Mouse (Mus musculus) hindbrain, embryonic 12.5 days (tissue): Measurements from ENCODE around the gene Lactb. TPM values are rescaled to one million over a fixed set of nuclear protein-coding genes. Genes with fewer than 3 reads are reported as not detected.

Experiments used
- ATAC-seq: fragments of 200-750 bp; cut with Nextera tagmentation; 2 replicates; pipeline ENCODE4 v1.8.0; 2017; ENCODE audit warnings: moderate TSS enrichment; ENCODE audit not compliant: low FRiP score
- H3K27ac ChIP-seq: fragments of 300-500 bp; sonication (generic); 2 replicates; pipeline ENCODE4 v1.5.1; 2016; ENCODE audit warnings: mild to moderate bottlenecking
- H3K27me3 ChIP-seq: fragments of 300-500 bp; sonication (generic); 2 replicates; pipeline ENCODE4 v1.6.1; 2016; ENCODE audit warnings: mild to moderate bottlenecking
- H3K36me3 ChIP-seq: fragments of 300-500 bp; sonication (generic); 2 replicates; pipeline ENCODE4 v1.6.1; 2016; ENCODE audit warnings: mild to moderate bottlenecking
- H3K4me1 ChIP-seq: fragments of 300-500 bp; sonication (generic); 2 replicates; pipeline ENCODE4 v1.6.1; 2016
- H3K4me2 ChIP-seq: fragments of 300-500 bp; sonication (generic); replicated peaks from 2 replicates; pipeline ENCODE4 v1.6.1; 2016; ENCODE audit warnings: mild to moderate bottlenecking
- H3K4me3 ChIP-seq: fragments of 300-500 bp; sonication (generic); 2 replicates; pipeline ENCODE4 v1.5.1; 2016; ENCODE audit warnings: mild to moderate bottlenecking
- H3K9ac ChIP-seq: fragments of 300-500 bp; sonication (generic); 2 replicates; pipeline ENCODE4 v1.6.1; 2016; ENCODE audit warnings: mild to moderate bottlenecking, moderate library complexity
- H3K9me3 ChIP-seq: fragments of 300-500 bp; sonication (generic); replicated peaks from 2 replicates; pipeline ENCODE4 v1.6.1; 2016; ENCODE audit warnings: mild to moderate bottlenecking
- WGBS: fragments of 180-500 bp; shearing (Covaris S2); methylation state at CpG from one replicate; pipeline ENCODE4 v1.1.7; 2016; 5-methylcytosine and 5-hydroxymethylcytosine counted together
- polyA plus RNA-seq: library from polyadenylated mRNA; unstranded; fragments of >200 nt; fragmentation: Nextera tagmentation; extraction: Ambion mirVana; gene quantifications from 2 replicates; pipeline ENCODE4 v1.2.1, GENCODE M21; 2016

The Lactb gene
- polyA plus RNA-seq, 1 experiment from 2014 or later, result 10.3 TPM

GRCm38 (mm10) chr9:66977121-66977520, 1.8 kb upstream of the Lactb start:
- Histone ChIP-seq H3K4me3 (no peak overlapping the region), H3K4me2 (no peak overlapping the region), H3K36me3 (no peaks in the 10 kb centered on the region), H3K9me3 (no peaks in the 10 kb centered on the region), H3K27me3 (no peaks in the 10 kb centered on the region), H3K4me1 (peaks cover 8% of the 10 kb centered on the region; the same call in 1 of the 2 replicates), H3K9ac (no peak overlapping the region), H3K27ac (no peak overlapping the region)
- 77% methylated on average over 5 of the region's 5 CpGs for WGBS
- no peak for ATAC-seq

GRCm38 (mm10) chr9:66974721-66975225, 511 bp downstream of the Lactb start:
- Histone ChIP-seq H3K9me3 (no peaks in the 10 kb centered on the region), H3K36me3 (peaks cover 8% of the 10 kb centered on the region), H3K4me1 (peaks cover 8% of the 10 kb centered on the region; the same call in 1 of the 2 replicates), H3K27ac (peak overlapping the region; percentile 91), H3K4me2 (peak overlapping the region; percentile 67), H3K27me3 (no peaks in the 10 kb centered on the region), H3K4me3 (peak overlapping the region; percentile 98), H3K9ac (peak overlapping the region; percentile 87)
- under 1% methylated on average over 41 of the region's 41 CpGs for whole genome bisulfite sequencing
- ATAC-seq, result peak; percentile 89

DNA sequence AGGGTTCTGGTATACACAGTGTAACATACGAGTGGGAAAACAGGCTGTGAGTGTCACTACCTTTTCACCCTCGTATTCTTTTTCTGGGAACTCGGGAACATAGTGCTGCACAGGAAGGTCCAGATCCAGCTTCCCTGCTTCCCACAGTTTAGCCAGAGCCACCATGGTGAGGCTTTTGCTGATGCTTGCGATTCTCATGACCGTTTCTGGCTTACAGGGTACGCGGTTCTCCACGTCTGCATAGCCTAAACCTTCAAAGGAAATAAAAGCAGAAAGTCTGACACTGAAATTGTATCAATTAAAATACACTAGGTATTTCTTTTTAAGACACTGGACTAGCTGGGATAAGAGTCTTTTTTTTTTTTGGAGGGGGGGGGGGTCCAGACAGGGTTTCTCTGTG, 4.2 kb downstream of the Lactb start:
- Histone ChIP-seq H3K9ac (no peak overlapping the region), H3K4me2 (no peak overlapping the region), H3K36me3 (peaks cover 18% of the 10 kb centered on the region), H3K27me3 (no peaks in the 10 kb centered on the region), H3K9me3 (no peaks in the 10 kb centered on the region), H3K4me3 (no peak overlapping the region), H3K4me1 (peaks cover 8% of the 10 kb centered on the region; the same call in 1 of the 2 replicates), H3K27ac (no peak overlapping the region)
- WGBS, result 86% methylated on average over 8 of the region's 8 CpGs
- ATAC-seq, result no peak

GRCm38 (mm10) chr9:66967492-66967891, 7.8 kb downstream of the Lactb start:
- no peak overlapping the region for H3K4me3 ChIP-seq
- no peak overlapping the region for H3K9ac ChIP-seq
- peaks cover 18% of the 10 kb centered on the region for H3K36me3 ChIP-seq
- H3K27ac ChIP-seq, result no peak overlapping the region
- H3K9me3 ChIP-seq, result no peaks in the 10 kb centered on the region
- H3K4me1 ChIP-seq, result no peaks in the 10 kb centered on the region
- WGBS, result 91% methylated on average over 8 of the region's 8 CpGs
- H3K27me3 ChIP-seq, result no peaks in the 10 kb centered on the region
- no peak overlapping the region for H3K4me2 ChIP-seq
- ATAC-seq, result no peak

DNA sequence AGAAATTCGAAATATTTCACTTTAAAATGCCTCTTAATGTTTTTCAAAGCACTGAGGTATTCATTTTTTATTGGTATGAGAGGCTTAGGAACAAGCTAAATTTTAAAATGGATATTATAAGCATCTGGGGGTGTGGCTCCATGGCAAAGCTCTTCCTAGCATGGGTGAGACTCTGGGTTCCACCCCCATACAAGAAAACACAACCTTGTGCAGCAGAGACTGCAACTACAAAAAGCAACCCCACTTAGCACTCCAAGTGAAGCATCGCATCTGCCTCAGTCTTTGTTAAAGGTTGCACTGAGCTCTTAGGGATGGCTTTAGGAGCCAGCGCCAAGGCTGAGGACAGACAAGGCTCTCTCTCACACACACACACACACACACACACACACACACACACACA, 13.8 kb downstream of the Lactb start:
- Histone ChIP-seq H3K9me3 (no peaks in the 10 kb centered on the region), H3K4me3 (no peak overlapping the region), H3K36me3 (no peaks in the 10 kb centered on the region), H3K27ac (no peak overlapping the region), H3K4me2 (no peak overlapping the region), H3K4me1 (no peaks in the 10 kb centered on the region), H3K9ac (no peak overlapping the region), H3K27me3 (no peaks in the 10 kb centered on the region)
- 79% methylated on average over 3 of the region's 3 CpGs for WGBS
- ATAC-seq, result no peak

DNA sequence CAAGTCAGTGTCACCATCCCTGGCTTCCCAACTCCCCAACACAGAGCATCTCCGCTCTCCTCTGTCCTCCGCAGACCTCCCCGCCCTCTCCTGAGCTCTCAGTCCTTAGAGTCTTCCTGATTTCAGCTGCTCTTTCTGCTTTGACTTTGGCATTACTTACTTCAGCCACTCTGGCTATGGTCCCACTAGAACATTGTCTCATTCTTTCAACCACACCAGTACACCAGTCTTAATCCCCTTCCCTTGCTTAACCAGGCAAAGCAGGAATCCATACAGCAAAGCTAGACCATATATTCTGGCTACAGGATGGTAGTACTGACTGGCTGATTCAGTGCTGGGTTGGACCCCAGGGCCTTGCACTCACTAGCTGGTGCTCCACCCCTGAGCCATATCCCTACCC, 17.8 kb downstream of the Lactb start:
- H3K4me1 ChIP-seq, result no peaks in the 10 kb centered on the region
- no peak for ATAC-seq
- no peak overlapping the region for H3K9ac ChIP-seq
- 91% methylated on average over 3 of the region's 3 CpGs for WGBS
- peaks cover 12% of the 10 kb centered on the region; the same call in 1 of the 2 replicates for H3K36me3 ChIP-seq
- no peaks in the 10 kb centered on the region for H3K9me3 ChIP-seq
- H3K4me2 ChIP-seq, result no peak overlapping the region
- H3K4me3 ChIP-seq, result no peak overlapping the region
- no peaks in the 10 kb centered on the region for H3K27me3 ChIP-seq
- no peak overlapping the region for H3K27ac ChIP-seq

- no peaks in the 10 kb centered on the region for H3K4me1 ChIP-seq
- no peaks in the 10 kb centered on the region for H3K9me3 ChIP-seq
- H3K4me3 ChIP-seq, result no peak overlapping the region
- no peaks in the 10 kb centered on the region for H3K27me3 ChIP-seq
- 87% methylated on average over 2 of the region's 2 CpGs for whole genome bisulfite sequencing
- no peak overlapping the region for H3K9ac ChIP-seq
- peaks cover 19% of the 10 kb centered on the region for H3K36me3 ChIP-seq
- no peak overlapping the region for H3K27ac ChIP-seq
- H3K4me2 ChIP-seq, result no peak overlapping the region
- ATAC-seq, result no peak
Observed at GRCm38 (mm10) chr9:66952886-66953285, 22.4 kb downstream of the Lactb start.

GRCm38 (mm10) chr9:66952321-66952720, 23.0 kb downstream of the Lactb start:
- H3K27ac ChIP-seq, result no peak overlapping the region
- H3K4me2 ChIP-seq, result no peak overlapping the region
- H3K4me3 ChIP-seq, result no peak overlapping the region
- no peaks in the 10 kb centered on the region for H3K4me1 ChIP-seq
- H3K36me3 ChIP-seq, result peaks cover 19% of the 10 kb centered on the region
- no peak for ATAC-seq
- H3K27me3 ChIP-seq, result no peaks in the 10 kb centered on the region
- 84% methylated on average over 8 of the region's 8 CpGs for WGBS
- H3K9me3 ChIP-seq, result no peaks in the 10 kb centered on the region
- H3K9ac ChIP-seq, result no peak overlapping the region

GRCm38 (mm10) chr9:66948536-66948935, 26.7 kb downstream of the Lactb start:
- Histone ChIP-seq H3K9me3 (no peaks in the 10 kb centered on the region), H3K27me3 (no peaks in the 10 kb centered on the region), H3K4me1 (peaks cover 4% of the 10 kb centered on the region; the same call in 1 of the 2 replicates), H3K4me2 (no peak overlapping the region), H3K9ac (no peak overlapping the region), H3K4me3 (no peak overlapping the region), H3K36me3 (peaks cover 7% of the 10 kb centered on the region), H3K27ac (no peak overlapping the region)
- ATAC-seq, result no peak
- whole genome bisulfite sequencing, result 97% methylated on average over 2 of the region's 2 CpGs

GRCm38 (mm10) chr9:66945647-66946641, 29.3 kb downstream of the Lactb start, which contains the start of gene Rps27l:
Gene Rps27l (plus strand): TSS chr9:66946086.
- H3K36me3 ChIP-seq, result peaks cover 5% of the 10 kb centered on the region
- peak within 1 kb of the TSS; percentile 96 for H3K27ac ChIP-seq
- H3K4me2 ChIP-seq, result peak within 1 kb of the TSS; percentile 77
- H3K4me3 ChIP-seq, result peak within 1 kb of the TSS; percentile 85
- no peaks in the 10 kb centered on the region for H3K27me3 ChIP-seq
- ATAC-seq, result peak; percentile 98
- no peaks in the 10 kb centered on the region for H3K9me3 ChIP-seq
- H3K9ac ChIP-seq, result peak within 1 kb of the TSS; percentile 88
- WGBS, result under 1% methylated on average over 77 of the region's 77 CpGs
- H3K4me1 ChIP-seq, result peaks cover 4% of the 10 kb centered on the region; the same call in 1 of the 2 replicates

DNA sequence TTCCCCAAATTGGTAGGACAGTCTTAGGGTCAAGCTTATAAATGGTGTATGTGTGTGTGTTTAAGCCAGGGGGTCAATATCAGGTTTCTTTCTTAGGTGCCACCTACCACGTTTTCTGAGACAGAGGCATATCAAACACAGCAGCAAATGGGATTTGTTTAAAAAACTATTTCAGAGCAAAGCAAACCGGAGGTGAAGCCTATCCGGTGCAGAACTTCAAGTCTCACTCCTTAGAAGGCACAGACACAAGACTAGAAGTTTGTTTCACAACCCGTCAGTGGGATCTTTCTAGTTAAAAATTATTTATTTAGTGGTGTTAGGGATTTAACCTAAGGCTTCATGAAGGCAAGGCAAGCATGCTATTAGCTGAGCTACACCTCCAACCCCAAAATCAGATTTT, 30.1 kb downstream of the Lactb start:
- peak overlapping the region; percentile 88 for H3K9ac ChIP-seq
- peaks cover 4% of the 10 kb centered on the region; the same call in 1 of the 2 replicates for H3K4me1 ChIP-seq
- H3K4me3 ChIP-seq, result peak overlapping the region; percentile 85
- H3K27ac ChIP-seq, result peak overlapping the region; percentile 96
- ATAC-seq, result no peak
- WGBS, result 25% methylated on average over 4 of the region's 4 CpGs
- no peaks in the 10 kb centered on the region for H3K9me3 ChIP-seq
- no peaks in the 10 kb centered on the region for H3K27me3 ChIP-seq
- peaks cover 5% of the 10 kb centered on the region for H3K36me3 ChIP-seq
- H3K4me2 ChIP-seq, result peak overlapping the region; percentile 77

DNA sequence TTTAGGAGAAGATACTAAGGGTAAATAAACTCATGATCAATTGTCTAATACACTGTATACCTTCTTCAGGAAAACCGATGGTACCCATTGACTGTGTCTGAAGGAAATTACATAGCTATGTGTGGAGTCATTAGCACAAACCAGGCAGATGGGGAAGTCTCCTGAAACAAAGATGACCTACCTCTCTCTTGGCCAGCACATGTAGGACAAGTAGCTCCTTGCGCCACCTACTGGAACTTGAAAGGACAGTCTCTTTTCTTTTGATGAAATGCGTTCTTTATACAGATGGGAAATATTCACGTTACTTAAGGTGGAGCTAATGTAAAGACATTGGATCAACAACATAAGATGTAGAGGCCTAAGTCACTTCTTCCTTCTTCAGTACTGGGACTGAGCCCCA, 36.4 kb downstream of the Lactb start:
- Histone ChIP-seq H3K4me2 (no peak overlapping the region), H3K27ac (no peak overlapping the region), H3K9me3 (no peaks in the 10 kb centered on the region), H3K4me1 (0 out of 2 replicates have a peak, but pooled peaks cover 7% of the 10 kb centered on the region), H3K36me3 (no peaks in the 10 kb centered on the region), H3K4me3 (no peak overlapping the region), H3K27me3 (no peaks in the 10 kb centered on the region), H3K9ac (no peak overlapping the region)
- 11% methylated on average over 4 of the region's 4 CpGs for WGBS
- no peak; the same call in 1 of the 2 replicates for ATAC-seq
